Mouse (Mus musculus) ovary, postnatal 14 days (tissue): ENCODE measurements around the gene Mfsd14a.

Experiments
- DNase-seq: peaks from one replicate; pipeline ENCODE4 v3.0.0; 2022; ENCODE audit warnings: low spot score

Mfsd14a gene

DNA sequence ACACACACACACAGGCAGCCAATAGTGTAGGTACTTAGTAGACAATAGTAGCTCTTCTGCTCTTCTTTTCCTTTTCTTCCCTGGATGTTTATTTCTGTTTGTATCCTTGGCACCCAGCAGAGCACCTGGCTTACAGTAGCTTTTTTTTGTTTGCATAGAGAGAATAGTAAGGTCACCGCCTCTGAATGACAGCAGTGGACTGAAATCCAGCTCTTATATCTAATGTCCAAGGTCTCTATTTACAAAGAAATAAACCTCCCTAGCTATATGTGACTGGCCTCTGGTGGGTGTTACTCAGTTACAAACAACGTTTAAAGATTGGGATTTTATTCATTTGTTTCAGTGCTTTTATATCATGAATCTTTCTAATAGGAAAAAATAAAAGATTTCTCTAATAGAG lies 62.8 kb downstream of the Mfsd14a start:
- no peak for DNase-seq

DNA sequence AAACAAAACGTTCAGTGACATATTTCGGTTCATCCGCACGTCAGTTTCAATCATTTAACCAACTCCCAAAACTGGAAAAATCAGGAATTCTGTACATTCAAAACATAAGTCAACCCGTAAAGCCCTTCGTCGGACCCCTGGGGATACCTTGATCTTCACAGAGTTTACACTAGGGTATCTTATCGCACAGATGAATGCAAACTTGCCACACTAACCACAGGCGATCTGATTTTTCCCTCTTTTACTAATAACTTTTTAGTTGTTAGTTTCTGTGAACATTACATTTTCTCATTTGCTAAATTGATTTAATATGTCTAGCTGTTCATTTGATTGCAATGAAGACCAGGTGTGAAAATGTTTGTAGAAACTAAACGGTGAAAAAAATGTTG lies 66.9 kb downstream of the Mfsd14a start:
- no peak for DNase-seq

DNA sequence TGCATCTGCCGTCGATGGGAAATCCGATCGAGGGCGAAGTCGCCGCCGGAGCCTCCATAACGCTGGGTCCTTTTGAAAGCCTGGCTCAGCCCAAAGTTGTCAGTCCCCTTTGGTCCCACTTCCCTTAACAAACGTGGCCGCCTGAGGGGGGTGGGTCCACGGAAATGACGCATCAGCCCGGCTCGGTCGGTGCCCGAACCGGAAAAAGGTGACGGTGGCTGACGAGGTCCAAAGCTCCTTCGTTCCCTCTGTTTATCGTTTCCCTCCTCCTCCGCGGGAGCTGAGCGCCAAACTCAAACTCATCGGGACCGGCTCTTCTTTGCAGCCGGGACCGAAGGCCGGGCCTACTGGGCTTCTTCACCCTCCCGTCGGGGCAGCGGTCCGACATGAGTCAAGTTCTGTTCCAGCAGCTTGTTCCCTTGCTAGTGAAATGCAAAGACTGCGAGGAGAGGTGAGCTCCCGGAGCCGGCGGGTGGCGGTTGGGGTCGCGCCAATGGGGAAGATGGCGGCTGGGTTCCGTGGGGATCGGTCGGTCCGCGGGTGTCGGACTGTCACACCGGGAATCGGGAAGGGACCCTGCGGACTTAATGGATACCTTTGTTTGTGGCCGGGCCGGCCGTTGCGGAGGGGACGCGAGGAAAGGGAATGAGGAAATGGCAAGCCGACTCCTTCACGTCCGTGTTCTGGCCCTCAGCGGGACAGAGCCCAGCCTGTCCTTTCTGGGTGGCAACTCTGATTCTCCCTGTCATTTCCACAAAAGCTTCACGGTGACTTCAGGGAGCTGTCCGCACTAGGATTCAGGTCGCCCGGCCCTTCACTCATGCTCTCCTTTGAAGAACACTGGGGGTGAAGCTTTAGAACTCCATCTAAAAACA lies 67.5 kb downstream of the Mfsd14a start, which contains the start of gene Sass6:
Gene Sass6 (plus strand): TSS at position 255 of the 875 bp plus-strand sequence.
- DNase-seq: peak; percentile 98

DNA sequence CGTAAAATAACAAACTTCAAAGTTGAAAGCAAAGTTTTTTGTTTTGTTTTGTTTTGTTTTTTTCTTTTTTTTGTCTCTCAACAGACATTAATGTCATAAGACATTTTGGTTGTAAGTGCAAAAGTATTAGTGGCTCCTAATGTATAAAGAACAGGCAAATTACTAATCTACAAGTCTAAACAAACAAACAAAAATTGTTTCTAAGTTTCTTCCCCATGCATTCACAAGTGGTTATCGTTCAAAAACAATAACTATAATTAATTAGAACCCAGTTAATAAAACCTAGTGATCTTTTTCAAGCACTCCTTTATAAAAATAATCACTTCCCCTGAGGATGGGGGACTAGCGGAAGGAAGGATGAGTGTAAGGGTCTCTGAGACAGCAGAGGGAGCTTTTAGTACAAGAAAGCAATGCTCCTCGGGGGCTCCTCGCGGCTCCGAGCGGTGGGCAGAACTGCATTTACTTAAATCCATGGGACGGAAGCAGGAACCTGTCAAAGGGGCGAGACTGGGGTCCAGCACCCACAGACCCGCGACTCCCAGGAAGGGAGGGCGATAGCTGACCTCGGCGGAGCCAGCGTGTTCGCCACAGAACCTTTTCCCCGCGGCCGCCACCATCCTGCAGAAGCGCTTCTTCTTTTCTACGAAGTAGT lies 68.3 kb downstream of the Mfsd14a start:
- peak; percentile 45 for DNase-seq

DNA sequence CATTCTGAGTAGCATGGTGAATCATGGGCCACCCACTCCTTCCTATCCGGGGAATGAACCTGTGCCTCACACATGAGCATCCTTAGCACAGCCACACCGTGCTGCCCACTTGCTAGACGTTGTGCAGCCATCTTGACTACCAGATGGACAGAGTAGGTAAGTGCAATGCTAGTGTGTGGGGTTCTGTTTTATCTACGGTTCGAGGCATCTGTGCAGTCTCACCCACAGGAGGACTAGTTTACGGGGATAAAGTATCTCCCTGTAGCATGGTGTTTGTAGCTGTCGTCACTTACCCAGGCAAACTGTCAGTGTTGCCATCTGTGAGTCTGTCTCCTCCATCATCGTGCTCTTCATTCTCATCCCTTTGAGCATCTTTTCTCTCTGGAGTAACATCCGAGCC lies 80.3 kb downstream of the Mfsd14a start:
- DNase-seq: no peak
